8 mouse cellular contexts compared by ENCODE assay signal in genomic region chr1:34802290-34802642, GRCm38 (mm10). TPM values are rescaled to one million over a fixed set of nuclear protein-coding genes. Genes with fewer than 3 reads are reported as not detected.
DNase-seq lines count a peak whose midpoint lies in the region; ATAC-seq and TF ChIP-seq lines count a peak whose summit lies in the region.

No protein-coding gene starts in this region.

- peak; percentile 71 for DNase-seq in left cerebral cortex, adult 11 months (ENCODE audit: low spot score)
- no peak for DNase-seq in left cerebral cortex, postnatal 4 days
- DNase-seq in induced T-regulatory cell, adult 2 months (ENCODE audit: low read depth), result peak; percentile 84
- DNase-seq in cerebellum, postnatal 25 days, result no peak
- no peak for DNase-seq in embryo, embryonic 10.5 days (ENCODE audit: low spot score)

- no peak for TF ChIP-seq CTCF in olfactory bulb, adult 2 months (IDR thresholded peaks at IDR 0.05; ENCODE audit: insufficient read depth, low read depth, low read length)

- H3K4me1 ChIP-seq in embryonic facial prominence, embryonic 13.5 days, result peaks cover 21% of the 10 kb centered on the region
- H3K4me1 ChIP-seq in lung, embryonic 15.5 days, result peaks cover 17% of the 10 kb centered on the region
- peaks cover 18% of the 10 kb centered on the region for H3K4me1 ChIP-seq in olfactory bulb, adult 2 months (ENCODE audit: control insufficient read depth, insufficient read depth, low read length)

- H3K4me2 ChIP-seq in embryonic facial prominence, embryonic 13.5 days, result peak overlapping the region; percentile 89
- H3K4me2 ChIP-seq in lung, embryonic 15.5 days, result peak overlapping the region; percentile 98

- TF ChIP-seq POLR2A in olfactory bulb, adult 2 months (IDR thresholded peaks at IDR 0.05; ENCODE audit: insufficient read depth, low read depth, low read length), result no peak

- intact Hi-C loops in left cerebral cortex, postnatal 4 days (cut with DNase I), result no loop called here

- H3K27ac ChIP-seq in embryonic facial prominence, embryonic 13.5 days, result no peak overlapping the region
- H3K27ac ChIP-seq in lung, embryonic 15.5 days, result no peak overlapping the region
- no peak overlapping the region for H3K27ac ChIP-seq in olfactory bulb, adult 2 months (ENCODE audit: insufficient read depth, low read depth, low read length)

- peak overlapping the region; percentile 80 for H3K9ac ChIP-seq in embryonic facial prominence, embryonic 13.5 days
- peak overlapping the region; percentile 55; the same call in 1 of the 2 replicates for H3K9ac ChIP-seq in lung, embryonic 15.5 days

- peak overlapping the region; percentile 73 for H3K4me3 ChIP-seq in embryonic facial prominence, embryonic 13.5 days
- peak overlapping the region; percentile 70 for H3K4me3 ChIP-seq in lung, embryonic 15.5 days
- H3K4me3 ChIP-seq in olfactory bulb, adult 2 months (ENCODE audit: insufficient read depth, low read depth, low read length), result peak overlapping the region; percentile 63

- peaks cover 4% of the 10 kb centered on the region for H3K36me3 ChIP-seq in embryonic facial prominence, embryonic 13.5 days
- no peaks in the 10 kb centered on the region for H3K36me3 ChIP-seq in lung, embryonic 15.5 days

- ATAC-seq in embryonic facial prominence, embryonic 13.5 days (ENCODE audit: insufficient number of reproducible peaks, insufficient read depth, low FRiP score, low TSS enrichment, low read depth), result no peak
- no peak for ATAC-seq in lung, embryonic 15.5 days (ENCODE audit: borderline replicate concordance, extremely low read depth, low FRiP score, low TSS enrichment)

- 28% methylated on average over 7 of the region's 7 CpGs for WGBS in embryonic facial prominence, embryonic 13.5 days
- 21% methylated on average over 7 of the region's 7 CpGs for WGBS in lung, embryonic 15.5 days
- WGBS in olfactory bulb, adult 2 months, result 27% methylated on average over 7 of the region's 7 CpGs

- H3K9me3 ChIP-seq in embryonic facial prominence, embryonic 13.5 days, result no peaks in the 10 kb centered on the region
- H3K9me3 ChIP-seq in lung, embryonic 15.5 days, result no peaks in the 10 kb centered on the region

- peaks cover 8% of the 10 kb centered on the region; the same call in 1 of the 2 replicates for H3K27me3 ChIP-seq in embryonic facial prominence, embryonic 13.5 days
- no peaks in the 10 kb centered on the region for H3K27me3 ChIP-seq in lung, embryonic 15.5 days

RNA-seq across cellular contexts. Expression of gene Fam168b, which starts 40.6 kb away (rescaled TPM):
- total RNA-seq in left cerebral cortex, postnatal 4 days (2021), result 100 to 1,000 TPM; 251 to 255 TPM
- polyA plus RNA-seq in embryonic facial prominence, embryonic 13.5 days (2015; fragmentation: Nextera tagmentation; extraction: Ambion mirVana), result 91.8 and 93.8 TPM in 2 replicates
- polyA plus RNA-seq in lung, embryonic 15.5 days (2015; fragmentation: Nextera tagmentation; extraction: Ambion mirVana), result 72.1 and 74.9 TPM in 2 replicates
- polyA plus RNA-seq in olfactory bulb, adult 2 months (2012; ENCODE audit: insufficient read depth, insufficient read length, low replicate concordance, missing spikeins), result 285 TPM in 1 of 2 replicates, not detected in the other

RNA-seq across cellular contexts. Expression of gene Plekhb2, which starts 47.5 kb away (rescaled TPM):
- 100 to 1,000 TPM; 125 to 130 TPM for total RNA-seq in left cerebral cortex, postnatal 4 days (2021)
- polyA plus RNA-seq in embryonic facial prominence, embryonic 13.5 days (2015; fragmentation: Nextera tagmentation; extraction: Ambion mirVana), result 11.6 and 15.2 TPM in 2 replicates
- 26.7 and 31.8 TPM in 2 replicates for polyA plus RNA-seq in lung, embryonic 15.5 days (2015; fragmentation: Nextera tagmentation; extraction: Ambion mirVana)
- polyA plus RNA-seq in olfactory bulb, adult 2 months (2012; ENCODE audit: insufficient read depth, insufficient read length, low replicate concordance, missing spikeins), result 621 TPM in 1 of 2 replicates, not detected in the other

Comparison
In these comparisons a context has a peak if more than half of its experiments do, and no peak if none do; other contexts are left out.
1. DNase-seq: peak in left cerebral cortex, adult 11 months (single experiment) and induced T-regulatory cell, adult 2 months (single experiment); none in left cerebral cortex, postnatal 4 days (single experiment), cerebellum, postnatal 25 days (0 of 2) and embryo, embryonic 10.5 days (single experiment).
2. Peak in every context shown above with its lines, with median percentiles within 50 percentile points of each other: H3K4me3 ChIP-seq.